Mouse (Mus musculus) heart, postnatal 36 days (tissue): ENCODE data around the gene Prtg. TPM values are rescaled to one million over a fixed set of nuclear protein-coding genes. Genes with fewer than 3 reads are reported as not detected.

ENCODE experiments used
- DNase-seq, 2 experiments: peaks; one replicate each; pipeline ENCODE4 v3.0.0; 2021 to 2022
- intact Hi-C: fragments of 180-260 bp; cut with DNase I; formaldehyde crosslinking; loops from one replicate; pipeline ENCODE4 v1.15.1; 2025
- total RNA-seq, 2 experiments: library from RNA; stranded (reverse); gene quantifications; 2 replicates each; pipeline ENCODE4 v1.2.3; 2021

Prtg gene
- total RNA-seq, 2 experiments from 2014 or later: 0.30 to 0.33 TPM

DNA sequence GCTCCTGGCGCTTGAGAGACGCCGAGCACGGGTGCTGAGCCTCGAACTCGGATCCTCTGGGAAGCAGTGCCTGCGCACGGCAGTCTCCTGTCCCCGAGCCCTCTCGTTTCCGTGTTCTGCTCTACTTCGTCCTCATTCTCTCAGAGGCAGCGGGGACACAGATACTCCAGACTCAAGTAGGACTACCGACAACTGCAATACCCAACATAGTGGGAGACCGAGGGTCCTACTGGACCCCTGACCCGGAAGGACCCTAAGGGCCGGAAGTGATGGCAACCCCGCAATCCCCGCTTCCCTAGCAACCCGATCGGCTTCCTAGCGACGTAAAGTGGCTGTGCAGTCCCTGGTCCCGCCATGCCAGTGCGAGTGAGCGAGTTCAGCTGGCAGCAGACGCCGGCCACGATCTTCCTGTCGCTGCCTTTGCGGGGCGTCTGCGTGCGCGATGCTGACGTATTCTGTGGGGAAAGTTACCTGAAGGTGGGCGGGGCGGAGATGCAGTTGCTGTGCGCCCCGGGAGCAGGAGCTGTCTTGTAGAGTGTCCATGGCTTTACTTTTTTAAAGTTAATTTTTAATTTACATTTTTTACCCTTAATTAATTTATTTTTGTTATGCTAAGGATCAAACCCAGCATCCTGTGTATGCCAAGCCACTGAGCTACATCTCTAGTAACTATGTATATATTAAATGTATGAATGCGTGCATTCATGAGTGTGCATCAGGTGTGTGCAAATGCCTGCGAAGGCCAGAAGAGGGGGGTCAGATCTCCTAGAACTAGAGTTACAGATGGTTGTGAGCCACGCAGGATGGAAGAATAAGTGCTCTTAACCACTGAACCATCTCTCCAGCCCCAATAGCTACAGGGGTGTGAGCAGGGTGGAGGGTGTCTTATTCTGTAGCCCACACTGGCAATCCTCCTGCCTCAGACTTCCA, 152.1 kb downstream of the Prtg start, which contains the start of the genes Dyx1c1 and Gm44503:
Gene Dyx1c1, plus strand, starts transcription at position 265 of the 930 bp plus-strand sequence.
Gene Gm44503, plus strand, starts transcription at position 332 of the 930 bp plus-strand sequence.
- intact Hi-C loops: no loop called here
- DNase-seq: peak; percentile 64 to 66

DNA sequence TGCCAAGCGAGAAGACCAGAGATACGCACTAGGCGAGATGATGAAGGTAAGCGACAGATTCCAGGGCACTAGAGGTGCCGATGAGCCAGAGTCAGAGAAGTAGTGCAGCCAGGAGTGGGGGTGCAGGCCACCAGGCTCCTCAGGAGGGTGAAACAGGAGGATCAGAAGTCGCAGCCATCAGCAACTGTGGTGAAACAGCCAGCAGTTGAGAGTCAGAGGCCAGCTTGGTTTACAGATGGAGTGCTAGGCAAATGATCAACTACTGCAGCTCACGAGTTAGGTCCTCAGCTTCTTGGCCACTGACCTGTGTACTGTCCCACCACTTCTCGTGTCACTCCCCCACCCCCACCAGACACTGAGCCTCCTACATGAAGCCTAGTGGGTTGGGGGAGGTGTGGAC, 154.7 kb downstream of the Prtg start:
- DNase-seq: no peak
- intact Hi-C loops: no loop called here

DNA sequence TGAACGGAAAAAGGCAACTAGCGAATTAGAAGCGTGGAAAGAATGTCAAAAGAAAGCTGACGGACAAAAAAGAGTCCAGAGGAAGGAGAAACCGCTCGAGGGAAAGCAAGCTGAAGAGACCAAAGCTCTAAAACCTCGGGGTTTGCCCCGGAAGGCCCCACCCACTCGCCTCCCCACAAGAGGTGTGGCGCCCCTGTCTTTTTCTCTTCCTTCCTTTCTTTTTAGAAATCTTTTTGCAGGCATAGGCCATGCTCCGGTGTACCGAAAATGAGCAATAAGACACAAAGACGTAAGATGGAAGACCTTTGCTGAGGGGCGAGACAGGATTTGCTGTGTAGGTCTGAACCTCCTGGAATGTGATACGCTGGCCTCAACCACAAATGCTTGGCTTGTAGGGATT, 155.3 kb downstream of the Prtg start:
- intact Hi-C loops: no loop called here
- no peak for DNase-seq

Other genes starting within 250 kb of the Prtg start
- 100 to 1,000 TPM; 366 to 383 TPM for gene Nedd4, start 144.5 kb upstream of the Prtg start, total RNA-seq
- 10 to 100 TPM; 11.9 to 12.5 TPM for gene Pygo1, start 118.8 kb downstream of the Prtg start, total RNA-seq
- gene Dyx1c1, start 151.9 kb downstream of the Prtg start, total RNA-seq: under 1 TPM; 0.50 to 0.84 TPM
- gene Gm44503, start 152.0 kb downstream of the Prtg start, total RNA-seq: not detected
- 1 to 10 TPM; 8.9 to 9.7 TPM for gene Ccpg1os, start 178.5 kb downstream of the Prtg start, total RNA-seq
- 10 to 100 TPM; 81.3 to 92.5 TPM for gene Ccpg1, start 178.6 kb downstream of the Prtg start, total RNA-seq
- gene Pigb, start 233.5 kb downstream of the Prtg start, total RNA-seq: 1 to 10 TPM; 2.0 to 2.4 TPM
- 1 to 10 TPM; 3.6 to 4.4 TPM for gene Rab27a, start 238.0 kb downstream of the Prtg start, total RNA-seq